Mouse (Mus musculus): ENCODE measurements around the gene T2. TPM values are rescaled to one million over a fixed set of nuclear protein-coding genes. Genes with fewer than 3 reads are reported as not detected.

T2 gene
- polyA plus RNA-seq, 2 experiments: 0.32 to 2.3 TPM

DNA sequence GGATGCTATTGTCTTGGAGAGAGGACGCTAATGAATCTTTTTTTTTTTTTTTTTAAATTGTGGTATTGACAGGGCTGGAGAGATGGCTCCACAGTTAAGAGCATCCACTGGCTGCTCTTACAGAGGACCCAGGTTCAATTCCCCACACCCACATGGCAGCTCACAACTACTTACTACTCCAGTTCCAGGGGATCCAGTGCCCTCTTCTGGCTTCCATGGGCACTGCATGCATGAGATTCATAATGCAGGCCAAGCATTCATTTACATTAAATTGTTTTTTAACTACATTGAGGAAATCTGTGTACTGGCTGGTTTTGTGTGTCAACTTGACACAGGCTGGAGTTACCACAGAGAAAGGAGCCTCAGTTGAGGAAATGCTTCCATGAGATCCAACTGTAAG, 64.9 kb downstream of the T2 start:
- H3K36me3 ChIP-seq (ENCODE audit: control insufficient read depth, insufficient read depth, low read length): no peaks in the 10 kb centered on the region
- 100% methylated on average over 1 of the region's 1 CpGs for WGBS
- no peak for DNase-seq (ENCODE audit: low spot score)
- no peak overlapping the region for H3K9ac ChIP-seq (ENCODE audit: low read depth, low read length, severe bottlenecking)
- no peaks in the 10 kb centered on the region for H3K27me3 ChIP-seq (ENCODE audit: control insufficient read depth, insufficient read depth, low read length)
- H3K4me2 ChIP-seq (replicated peaks; ENCODE audit: low read depth, low read length, severe bottlenecking): no peak overlapping the region
- ATAC-seq (ENCODE audit: low FRiP score, low read depth): no peak
- no peaks in the 10 kb centered on the region for H3K4me1 ChIP-seq (ENCODE audit: control insufficient read depth, insufficient read depth, low read length)
- TF ChIP-seq POLR2A (IDR thresholded peaks at IDR 0.05; ENCODE audit: borderline replicate concordance, extremely low read depth, insufficient read depth, insufficient read length): no peak
- no peak overlapping the region for H3K27ac ChIP-seq (replicated peaks; ENCODE audit: low read depth, low read length)
- no peak overlapping the region for H3K4me3 ChIP-seq (replicated peaks; ENCODE audit: low read length)
- H3K9me3 ChIP-seq (ENCODE audit: control insufficient read depth, low read length): no peaks in the 10 kb centered on the region

DNA sequence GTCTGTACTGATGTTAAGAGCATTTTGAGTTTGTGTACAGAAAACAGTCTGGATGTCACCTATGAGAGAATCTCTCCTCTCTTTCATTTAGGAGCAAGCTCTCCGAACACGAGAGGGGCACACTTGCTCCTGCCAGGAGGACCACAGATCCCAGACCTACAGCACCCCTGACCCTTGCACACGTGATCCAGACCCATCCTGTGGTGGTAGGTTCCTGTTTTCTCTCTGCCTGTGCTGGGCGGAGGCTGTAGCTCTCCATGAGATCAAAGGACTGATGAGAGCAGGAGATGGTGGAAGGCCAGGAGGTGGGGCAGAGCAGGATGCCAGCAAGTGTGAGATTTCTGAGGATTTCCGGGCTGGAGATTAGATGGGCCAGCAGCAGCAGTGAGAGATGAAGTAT, 65.7 kb downstream of the T2 start:
- Histone ChIP-seq H3K4me3 (replicated peaks; ENCODE audit: low read length) (no peak overlapping the region), H3K27ac (replicated peaks; ENCODE audit: low read depth, low read length) (no peak overlapping the region), H3K36me3 (ENCODE audit: control insufficient read depth, insufficient read depth, low read length) (no peaks in the 10 kb centered on the region), H3K4me2 (replicated peaks; ENCODE audit: low read depth, low read length, severe bottlenecking) (no peak overlapping the region), H3K27me3 (ENCODE audit: control insufficient read depth, insufficient read depth, low read length) (no peaks in the 10 kb centered on the region), H3K9ac (ENCODE audit: low read depth, low read length, severe bottlenecking) (no peak overlapping the region), H3K9me3 (ENCODE audit: control insufficient read depth, low read length) (no peaks in the 10 kb centered on the region), H3K4me1 (ENCODE audit: control insufficient read depth, insufficient read depth, low read length) (no peaks in the 10 kb centered on the region)
- ATAC-seq (ENCODE audit: low FRiP score, low read depth): no peak
- DNase-seq (ENCODE audit: low spot score): no peak
- WGBS: 26% methylated on average over 5 of the region's 5 CpGs
- no peak for TF ChIP-seq POLR2A (IDR thresholded peaks at IDR 0.05; ENCODE audit: borderline replicate concordance, extremely low read depth, insufficient read depth, insufficient read length)

DNA sequence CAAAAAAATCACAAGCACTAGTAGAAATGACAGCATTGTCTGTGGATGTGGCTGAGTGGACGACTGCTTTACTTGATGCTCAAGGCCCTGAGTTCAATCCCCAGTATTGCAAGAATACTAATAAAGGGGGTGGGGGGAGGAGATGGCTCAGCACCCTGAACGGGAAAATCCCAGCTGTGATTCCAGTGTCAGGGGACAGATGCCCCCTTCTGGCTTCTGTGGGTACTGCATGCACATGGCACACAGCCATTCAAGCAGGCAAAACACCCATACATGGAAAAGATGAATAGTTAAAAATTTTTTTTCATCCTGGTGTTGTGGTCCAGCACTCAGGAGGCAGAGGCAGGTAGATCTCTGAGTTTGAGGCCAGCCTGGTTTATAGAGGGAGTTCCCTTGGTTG, 67.5 kb downstream of the T2 start:
- ATAC-seq (ENCODE audit: low FRiP score, low read depth): no peak
- Histone ChIP-seq H3K27ac (replicated peaks; ENCODE audit: low read depth, low read length) (no peak overlapping the region), H3K4me3 (replicated peaks; ENCODE audit: low read length) (no peak overlapping the region), H3K4me2 (replicated peaks; ENCODE audit: low read depth, low read length, severe bottlenecking) (no peak overlapping the region), H3K36me3 (ENCODE audit: control insufficient read depth, insufficient read depth, low read length) (no peaks in the 10 kb centered on the region), H3K9ac (ENCODE audit: low read depth, low read length, severe bottlenecking) (no peak overlapping the region), H3K9me3 (ENCODE audit: control insufficient read depth, low read length) (no peaks in the 10 kb centered on the region), H3K27me3 (ENCODE audit: control insufficient read depth, insufficient read depth, low read length) (peaks cover 3% of the 10 kb centered on the region), H3K4me1 (ENCODE audit: control insufficient read depth, insufficient read depth, low read length) (no peaks in the 10 kb centered on the region)
- TF ChIP-seq POLR2A (IDR thresholded peaks at IDR 0.05; ENCODE audit: borderline replicate concordance, extremely low read depth, insufficient read depth, insufficient read length): no peak
- DNase-seq (ENCODE audit: low spot score): no peak
- WGBS: 57% methylated on average over 2 of the region's 2 CpGs

DNA sequence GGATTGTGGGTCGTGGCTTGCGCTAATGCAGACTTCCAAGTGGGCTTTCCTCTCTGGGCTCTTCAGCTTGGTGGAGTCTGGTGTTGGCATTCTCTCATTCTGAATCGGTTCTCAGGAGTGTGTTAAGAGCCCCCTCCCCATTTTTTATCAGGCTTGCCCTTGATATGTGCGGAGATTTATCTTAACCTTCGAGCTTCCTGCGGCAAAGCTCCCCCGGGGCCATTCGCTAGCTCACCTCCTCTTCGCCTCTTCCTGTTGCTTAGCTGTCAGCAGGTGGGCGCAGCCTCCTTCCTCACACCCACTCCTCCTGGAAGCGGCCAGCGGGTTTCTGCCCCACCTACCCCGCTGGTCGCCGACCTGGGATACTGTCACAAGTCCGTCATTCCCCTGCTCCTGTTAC, 73.6 kb downstream of the T2 start:
- Histone ChIP-seq H3K4me3 (replicated peaks; ENCODE audit: low read length) (no peak overlapping the region), H3K27ac (replicated peaks; ENCODE audit: low read depth, low read length) (no peak overlapping the region), H3K36me3 (ENCODE audit: control insufficient read depth, insufficient read depth, low read length) (no peaks in the 10 kb centered on the region), H3K4me2 (replicated peaks; ENCODE audit: low read depth, low read length, severe bottlenecking) (no peak overlapping the region), H3K4me1 (ENCODE audit: control insufficient read depth, insufficient read depth, low read length) (peaks cover 16% of the 10 kb centered on the region), H3K9ac (ENCODE audit: low read depth, low read length, severe bottlenecking) (no peak overlapping the region), H3K27me3 (ENCODE audit: control insufficient read depth, insufficient read depth, low read length) (peaks cover 63% of the 10 kb centered on the region), H3K9me3 (ENCODE audit: control insufficient read depth, low read length) (no peaks in the 10 kb centered on the region)
- under 1% methylated on average over 16 of the region's 16 CpGs for WGBS
- ATAC-seq (ENCODE audit: low FRiP score, low read depth) (no peak), DNase-seq (ENCODE audit: low spot score) (no peak)
- no peak for TF ChIP-seq POLR2A (IDR thresholded peaks at IDR 0.05; ENCODE audit: borderline replicate concordance, extremely low read depth, insufficient read depth, insufficient read length)

DNA sequence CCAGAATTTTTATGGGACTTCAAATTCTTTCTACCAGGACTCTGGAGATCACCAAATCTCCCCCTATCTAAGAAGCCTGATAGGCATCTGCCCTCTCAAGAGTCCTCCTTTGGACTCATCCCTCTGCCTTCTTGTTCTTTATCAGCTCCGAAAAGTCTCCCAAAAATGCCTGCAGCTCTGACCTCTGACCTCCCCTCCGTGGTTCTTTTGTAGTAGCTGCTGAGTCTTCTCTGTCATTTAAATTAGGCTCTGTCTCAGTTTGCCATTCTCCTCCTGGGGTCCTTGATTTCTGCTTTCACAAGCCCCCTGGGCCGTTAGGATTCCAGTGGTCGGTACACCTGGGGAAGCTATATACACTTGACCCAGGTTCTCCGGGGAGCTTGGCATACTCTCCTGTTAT, 74.1 kb downstream of the T2 start:
- ATAC-seq (ENCODE audit: low FRiP score, low read depth) (no peak), DNase-seq (ENCODE audit: low spot score) (no peak)
- H3K4me1 ChIP-seq (ENCODE audit: control insufficient read depth, insufficient read depth, low read length): peaks cover 19% of the 10 kb centered on the region
- H3K36me3 ChIP-seq (ENCODE audit: control insufficient read depth, insufficient read depth, low read length): no peaks in the 10 kb centered on the region
- H3K9me3 ChIP-seq (ENCODE audit: control insufficient read depth, low read length): no peaks in the 10 kb centered on the region
- WGBS: 4% methylated on average over 5 of the region's 5 CpGs
- H3K27ac ChIP-seq (replicated peaks; ENCODE audit: low read depth, low read length): no peak overlapping the region
- peaks cover 68% of the 10 kb centered on the region for H3K27me3 ChIP-seq (ENCODE audit: control insufficient read depth, insufficient read depth, low read length)
- no peak overlapping the region for H3K4me3 ChIP-seq (replicated peaks; ENCODE audit: low read length)
- no peak overlapping the region for H3K9ac ChIP-seq (ENCODE audit: low read depth, low read length, severe bottlenecking)
- H3K4me2 ChIP-seq (replicated peaks; ENCODE audit: low read depth, low read length, severe bottlenecking): no peak overlapping the region
- TF ChIP-seq POLR2A (IDR thresholded peaks at IDR 0.05; ENCODE audit: borderline replicate concordance, extremely low read depth, insufficient read depth, insufficient read length): no peak

DNA sequence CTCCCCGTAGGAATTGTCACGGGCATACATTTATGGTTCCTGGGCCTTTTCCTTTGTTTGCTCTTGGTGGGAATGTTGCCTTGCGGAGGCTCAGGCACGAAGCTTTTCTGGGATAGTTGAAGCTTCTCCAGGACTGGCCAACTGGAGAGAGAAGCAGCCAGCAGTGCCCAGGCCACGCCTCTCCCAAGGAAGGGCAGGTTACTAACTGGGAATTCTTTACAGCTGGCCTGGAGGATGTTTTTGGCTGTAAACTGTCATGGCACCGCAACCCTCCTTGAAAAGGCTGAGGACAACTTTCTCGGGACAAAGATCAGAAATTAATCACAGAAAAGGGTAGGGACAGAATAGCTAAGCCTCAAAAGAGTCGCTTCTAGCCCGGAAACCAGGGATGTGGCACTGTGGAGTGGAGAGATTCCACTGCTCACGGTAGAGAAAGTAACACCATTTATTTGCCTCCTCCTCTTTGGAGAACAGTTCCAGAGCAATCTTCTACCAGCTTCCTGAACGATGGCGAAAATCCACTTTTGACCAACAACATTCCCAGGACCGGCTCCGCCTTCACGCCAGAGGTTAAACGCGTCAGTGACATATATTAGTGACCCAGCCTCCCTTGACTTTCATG, 76.5 kb downstream of the T2 start:
- TF ChIP-seq POLR2A (IDR thresholded peaks at IDR 0.05; ENCODE audit: borderline replicate concordance, extremely low read depth, insufficient read depth, insufficient read length): no peak
- Histone ChIP-seq H3K27me3 (ENCODE audit: control insufficient read depth, insufficient read depth, low read length) (peaks cover 91% of the 10 kb centered on the region), H3K4me2 (replicated peaks; ENCODE audit: low read depth, low read length, severe bottlenecking) (no peak overlapping the region), H3K9ac (ENCODE audit: low read depth, low read length, severe bottlenecking) (no peak overlapping the region), H3K4me1 (ENCODE audit: control insufficient read depth, insufficient read depth, low read length) (peaks cover 19% of the 10 kb centered on the region), H3K4me3 (replicated peaks; ENCODE audit: low read length) (no peak overlapping the region), H3K27ac (replicated peaks; ENCODE audit: low read depth, low read length) (no peak overlapping the region), H3K36me3 (ENCODE audit: control insufficient read depth, insufficient read depth, low read length) (no peaks in the 10 kb centered on the region), H3K9me3 (ENCODE audit: control insufficient read depth, low read length) (no peaks in the 10 kb centered on the region)
- WGBS: under 1% methylated on average over 17 of the region's 17 CpGs
- no peak for DNase-seq (ENCODE audit: low spot score)
- no peak for ATAC-seq (ENCODE audit: low FRiP score, low read depth)
